Mouse (Mus musculus) stomach, embryonic 14.5 days (tissue): ENCODE results near the gene Mab21l1. TPM values are rescaled to one million over a fixed set of nuclear protein-coding genes. Genes with fewer than 3 reads are reported as not detected.

Source experiments
- ATAC-seq: fragments of 200-750 bp; cut with Nextera tagmentation; 2 replicates; pipeline ENCODE4 v1.8.0; 2017; ENCODE audit warnings: low read depth, moderate TSS enrichment; ENCODE audit not compliant: insufficient number of reproducible peaks, insufficient read depth, low FRiP score
- H3K27ac ChIP-seq: fragments of 300-500 bp; sonication (generic); 2 replicates; pipeline ENCODE4 v1.5.1; 2014; ENCODE audit warnings: mild to moderate bottlenecking, low read length, moderate library complexity, mixed read lengths
- H3K27me3 ChIP-seq: fragments of 300-500 bp; sonication (generic); 2 replicates; pipeline ENCODE4 v1.6.1; 2014; ENCODE audit warnings: low read length, control low read depth, mixed read lengths; ENCODE audit not compliant: control insufficient read depth, insufficient read depth
- H3K36me3 ChIP-seq: fragments of 300-500 bp; sonication (generic); 2 replicates; pipeline ENCODE4 v1.6.1; 2014; ENCODE audit warnings: mild to moderate bottlenecking, control low read depth, low read length, moderate library complexity, mixed read lengths; ENCODE audit not compliant: control insufficient read depth, insufficient read depth
- H3K4me1 ChIP-seq: fragments of 300-500 bp; sonication (generic); 2 replicates; pipeline ENCODE4 v1.6.1; 2014; ENCODE audit warnings: low read length, control low read depth, mixed read lengths; ENCODE audit not compliant: control insufficient read depth, insufficient read depth
- H3K4me2 ChIP-seq: fragments of 300-500 bp; sonication (generic); replicated peaks from 2 replicates; pipeline ENCODE4 v1.6.1; 2014; ENCODE audit warnings: low read depth, low read length, control low read depth
- H3K4me3 ChIP-seq: fragments of 300-500 bp; sonication (generic); 2 replicates; pipeline ENCODE4 v1.5.1; 2014; ENCODE audit warnings: low read depth, low read length, control low read depth
- H3K9ac ChIP-seq: fragments of 300-500 bp; sonication (generic); replicated peaks from 2 replicates; pipeline ENCODE4 v1.6.1; 2014; ENCODE audit warnings: low read depth, mild to moderate bottlenecking, control low read depth, low read length, moderate library complexity, mixed read lengths
- H3K9me3 ChIP-seq: fragments of 300-500 bp; sonication (generic); 2 replicates; pipeline ENCODE4 v1.6.1; 2016; ENCODE audit warnings: low read depth, low read length, control low read depth; ENCODE audit not compliant: control insufficient read depth
- WGBS: fragments of 180-500 bp; shearing (Covaris S2); extraction: QIAGEN DNeasy Blood & Tissue Kit; methylation state at CpG from one replicate; pipeline ENCODE4 v1.1.7; 2014; 5-methylcytosine and 5-hydroxymethylcytosine counted together
- polyA plus RNA-seq: library from polyadenylated mRNA; unstranded; fragments of >200 nt; fragmentation: Nextera tagmentation; extraction: Ambion mirVana; gene quantifications from 2 replicates; pipeline ENCODE4 v1.2.1, GENCODE M21; 2014

Gene Mab21l1
- polyA plus RNA-seq, 1 experiment from 2014 or later, result 14.8 TPM

- no peaks in the 10 kb centered on the region for H3K4me1 ChIP-seq
- WGBS, result 74% methylated on average over 5 of the region's 5 CpGs
- H3K27me3 ChIP-seq, result no peaks in the 10 kb centered on the region
- no peaks in the 10 kb centered on the region for H3K36me3 ChIP-seq
- no peak overlapping the region for H3K27ac ChIP-seq
- H3K9ac ChIP-seq, result no peak overlapping the region
- no peak for ATAC-seq
- no peak overlapping the region for H3K4me3 ChIP-seq
- no peaks in the 10 kb centered on the region for H3K9me3 ChIP-seq
- H3K4me2 ChIP-seq, result no peak overlapping the region
Observed at GRCm38 (mm10) chr3:55814993-55815625, 32.8 kb downstream of the Mab21l1 start.

GRCm38 (mm10) chr3:55816096-55816495 lies 33.8 kb downstream of the Mab21l1 start:
- Histone ChIP-seq H3K9ac (no peak overlapping the region), H3K4me2 (no peak overlapping the region), H3K4me1 (no peaks in the 10 kb centered on the region), H3K36me3 (no peaks in the 10 kb centered on the region), H3K27me3 (no peaks in the 10 kb centered on the region), H3K27ac (no peak overlapping the region), H3K9me3 (no peaks in the 10 kb centered on the region), H3K4me3 (no peak overlapping the region)
- no peak for ATAC-seq
- 77% methylated on average over 5 of the region's 5 CpGs for WGBS

GRCm38 (mm10) chr3:55816638-55817375 lies 34.5 kb downstream of the Mab21l1 start:
- WGBS, result 78% methylated on average over 6 of the region's 6 CpGs
- no peaks in the 10 kb centered on the region for H3K27me3 ChIP-seq
- no peak overlapping the region for H3K4me3 ChIP-seq
- no peaks in the 10 kb centered on the region for H3K36me3 ChIP-seq
- no peak overlapping the region for H3K9ac ChIP-seq
- no peak for ATAC-seq
- no peak overlapping the region for H3K4me2 ChIP-seq
- H3K27ac ChIP-seq, result no peak overlapping the region
- no peaks in the 10 kb centered on the region for H3K4me1 ChIP-seq
- no peaks in the 10 kb centered on the region for H3K9me3 ChIP-seq

- Histone ChIP-seq H3K36me3 (no peaks in the 10 kb centered on the region), H3K4me1 (no peaks in the 10 kb centered on the region), H3K9me3 (no peaks in the 10 kb centered on the region), H3K4me2 (no peak overlapping the region), H3K27me3 (no peaks in the 10 kb centered on the region), H3K4me3 (no peak overlapping the region), H3K9ac (no peak overlapping the region), H3K27ac (no peak overlapping the region)
- WGBS, result 56% methylated on average over 2 of the region's 2 CpGs
- ATAC-seq, result no peak
Observed at GRCm38 (mm10) chr3:55818082-55818481, 35.8 kb downstream of the Mab21l1 start.

- no peak overlapping the region for H3K4me3 ChIP-seq
- no peaks in the 10 kb centered on the region for H3K27me3 ChIP-seq
- ATAC-seq, result no peak
- H3K9ac ChIP-seq, result no peak overlapping the region
- no peaks in the 10 kb centered on the region for H3K36me3 ChIP-seq
- no peaks in the 10 kb centered on the region for H3K9me3 ChIP-seq
- no peak overlapping the region for H3K4me2 ChIP-seq
- no peaks in the 10 kb centered on the region for H3K4me1 ChIP-seq
- H3K27ac ChIP-seq, result no peak overlapping the region
Observed at GRCm38 (mm10) chr3:55819598-55819997, 37.3 kb downstream of the Mab21l1 start.

- WGBS, result 75% methylated on average over 3 of the region's 3 CpGs
- Histone ChIP-seq H3K27me3 (no peaks in the 10 kb centered on the region), H3K27ac (no peak overlapping the region), H3K9me3 (no peaks in the 10 kb centered on the region), H3K36me3 (no peaks in the 10 kb centered on the region), H3K4me3 (no peak overlapping the region), H3K4me1 (no peaks in the 10 kb centered on the region), H3K9ac (no peak overlapping the region), H3K4me2 (no peak overlapping the region)
- 0 out of 2 replicates have a peak, but pooled peaks have one; percentile 14 for ATAC-seq
Observed at GRCm38 (mm10) chr3:55824864-55825263, 42.6 kb downstream of the Mab21l1 start.

GRCm38 (mm10) chr3:55828481-55829256 lies 46.4 kb downstream of the Mab21l1 start:
- 30% methylated on average over 10 of the region's 10 CpGs for WGBS

GRCm38 (mm10) chr3:55830226-55830625 lies 47.9 kb downstream of the Mab21l1 start:
- Histone ChIP-seq H3K27me3 (no peaks in the 10 kb centered on the region), H3K4me3 (no peak overlapping the region), H3K4me2 (no peak overlapping the region), H3K4me1 (no peaks in the 10 kb centered on the region), H3K36me3 (no peaks in the 10 kb centered on the region), H3K9me3 (no peaks in the 10 kb centered on the region), H3K9ac (no peak overlapping the region), H3K27ac (no peak overlapping the region)
- 35% methylated on average over 5 of the region's 5 CpGs for WGBS
- no peak for ATAC-seq

More at GRCm38 (mm10) chr3:55828481-55829256, 46.4 kb downstream of the Mab21l1 start:
- H3K27ac ChIP-seq, result no peak overlapping the region
- H3K9me3 ChIP-seq, result no peaks in the 10 kb centered on the region
- no peaks in the 10 kb centered on the region for H3K27me3 ChIP-seq
- no peak overlapping the region for H3K9ac ChIP-seq
- no peaks in the 10 kb centered on the region for H3K36me3 ChIP-seq
- ATAC-seq, result no peak
- H3K4me1 ChIP-seq, result no peaks in the 10 kb centered on the region
- H3K4me2 ChIP-seq, result no peak overlapping the region
- no peak overlapping the region for H3K4me3 ChIP-seq
